Mouse (Mus musculus) ES-E14 (cell line): ENCODE measurements around the gene Gm11639. TPM values are rescaled to one million over a fixed set of nuclear protein-coding genes. Genes with fewer than 3 reads are reported as not detected.

ENCODE experiments used
- DNase-seq: peaks from one replicate; pipeline ENCODE4 v3.0.0-alpha.2; 2013; ENCODE audit warnings: low read depth, low spot score
- H3K27ac ChIP-seq: 2 replicates; pipeline ENCODE4 v1.5.1; 2012; ENCODE audit warnings: low read depth, mild to moderate bottlenecking, low read length, moderate library complexity, mixed read lengths; ENCODE audit not compliant: poor library complexity, insufficient read depth, severe bottlenecking
- H3K36me3 ChIP-seq: 2 replicates; pipeline ENCODE4 v1.6.1; 2012; ENCODE audit warnings: mild to moderate bottlenecking, low read length, moderate library complexity, mixed read lengths; ENCODE audit not compliant: control insufficient read depth, poor library complexity, insufficient read depth, severe bottlenecking
- H3K4me1 ChIP-seq, 2 experiments: fragments of 150-350 bp in 1 of 2; sonication (generic) in 1 of 2; 2 replicates each; pipeline ENCODE4 v1.6.1; 2012; ENCODE audit warnings: low read length in 2 of 2, mild to moderate bottlenecking in 1 of 2, mixed read lengths in 1 of 2; ENCODE audit not compliant: control insufficient read depth in 2 of 2, insufficient read depth in 2 of 2, poor library complexity in 1 of 2
- H3K4me3 ChIP-seq, 2 experiments: fragments of 150-350 bp in 1 of 2; sonication (generic) in 1 of 2; 2 replicates each; pipeline ENCODE4 v1.5.1; 2012; ENCODE audit warnings: low read length in 2 of 2, low read depth in 1 of 2, mild to moderate bottlenecking in 1 of 2, mixed read lengths in 1 of 2; ENCODE audit not compliant: insufficient read depth in 1 of 2, poor library complexity in 1 of 2, severe bottlenecking in 1 of 2
- H3K9ac ChIP-seq: 2 replicates; pipeline ENCODE4 v1.6.1; 2012; ENCODE audit warnings: low read depth, mild to moderate bottlenecking, low read length, mixed read lengths; ENCODE audit not compliant: poor library complexity, insufficient read depth, severe bottlenecking
- H3K9me3 ChIP-seq: fragments of 150-350 bp; sonication (generic); 2 replicates; pipeline ENCODE4 v1.6.1; 2012; ENCODE audit warnings: low read depth, mild to moderate bottlenecking, low read length; ENCODE audit not compliant: control insufficient read depth, insufficient read depth
- CHD2 ChIP-seq: IDR thresholded peaks from 2 replicates; pipeline ENCODE4 v1.6.1; 2014; ENCODE audit warnings: mild to moderate bottlenecking, low read depth, low read length, inconsistent platforms
- HCFC1 ChIP-seq: IDR thresholded peaks from 2 replicates; pipeline ENCODE4 v1.6.1; 2012; ENCODE audit warnings: low read length, inconsistent platforms, borderline replicate concordance; ENCODE audit not compliant: insufficient read depth
- MAFK ChIP-seq: IDR thresholded peaks from 2 replicates; pipeline ENCODE4 v1.6.1; 2014; ENCODE audit warnings: mild to moderate bottlenecking, low read depth, low read length, inconsistent platforms; ENCODE audit not compliant: insufficient read depth
- ZC3H11A ChIP-seq: IDR thresholded peaks from 2 replicates; pipeline ENCODE4 v1.6.1; 2012; ENCODE audit warnings: low read depth, mild to moderate bottlenecking, inconsistent platforms, low read length, borderline replicate concordance
- ZNF384 ChIP-seq: IDR thresholded peaks from 2 replicates; pipeline ENCODE4 v1.6.1; 2012; ENCODE audit warnings: low read depth, low read length, inconsistent platforms
- in situ Hi-C, 2 experiments: fragments of 600-800 bp; cut with MboI; formaldehyde crosslinking; loops; one replicate each; pipeline ENCODE4 v1.15.1; 2025; ENCODE audit warnings: low sequenced_read_pairs in 2 of 2, inconsistent platforms in 1 of 2; ENCODE audit not compliant: unreplicated experiment in 2 of 2
- total RNA-seq: library from RNA; depleted of rRNA; stranded (reverse); fragments of 300-350 nt; gene quantifications from 2 replicates; pipeline ENCODE4 v1.2.3, GENCODE M21; 2012

Gm11639 gene
- total RNA-seq, 1 experiment: 0.36 TPM

DNA sequence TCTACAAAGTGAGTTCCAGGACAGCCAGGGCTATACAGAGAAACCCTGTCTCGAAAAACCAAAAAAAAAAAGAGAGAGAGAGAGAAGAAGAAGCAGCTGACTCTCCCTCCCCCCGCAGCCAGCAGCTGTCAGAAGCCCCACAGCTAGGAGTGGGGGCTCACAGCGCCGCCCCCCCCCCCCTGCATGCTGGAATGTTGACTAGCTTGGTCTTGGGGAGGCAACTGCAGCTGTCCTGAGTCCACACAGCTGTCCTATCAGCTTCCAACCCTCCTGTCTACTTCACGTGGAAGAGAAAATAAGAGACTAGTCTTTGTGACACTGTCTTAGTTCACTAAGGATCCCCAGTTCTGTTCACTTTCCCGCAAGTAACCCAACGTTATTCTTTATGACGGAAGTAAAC lies 287.0 kb downstream of the Gm11639 start:
- Histone ChIP-seq H3K4me3 (no peak overlapping the region), H3K27ac (no peak overlapping the region), H3K9ac (no peak overlapping the region), H3K36me3 (no peaks in the 10 kb centered on the region), H3K4me1 (peaks cover 0 to 12% of the 10 kb centered on the region in 2 experiments; a peak in 1 of 4 replicates), H3K9me3 (no peaks in the 10 kb centered on the region)
- TF ChIP-seq ZC3H11A (no peak), CHD2 (no peak), MAFK (no peak), HCFC1 (no peak), ZNF384 (no peak)
- DNase-seq: no peak
- in situ Hi-C loops: no loop called here

DNA sequence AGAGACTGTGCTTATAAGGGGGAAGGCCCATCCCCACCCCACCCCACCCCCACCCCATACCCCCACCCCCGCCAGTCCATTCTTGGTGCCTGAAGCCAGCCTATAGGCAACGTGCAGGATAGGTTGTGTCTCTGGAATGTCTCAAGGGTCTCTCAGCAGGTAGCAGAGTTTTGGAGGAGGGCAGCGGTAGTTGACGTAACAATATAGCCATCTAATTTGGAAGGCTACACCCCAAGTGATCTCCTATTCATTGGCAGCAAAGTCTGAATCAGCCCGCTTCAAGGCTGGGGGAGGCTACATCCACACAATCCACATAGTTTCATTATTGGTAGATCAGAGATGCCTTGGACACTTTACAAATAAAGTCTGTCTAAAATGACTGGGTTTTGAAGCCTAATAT lies 292.5 kb downstream of the Gm11639 start:
- 0 out of 2 replicates have a peak, but pooled peaks have one; percentile 22 for TF ChIP-seq CHD2
- TF ChIP-seq ZC3H11A: no peak
- in situ Hi-C loops: no loop called here
- peaks cover 6% of the 10 kb centered on the region in 2 experiments; a peak in 2 of 4 replicates for H3K4me1 ChIP-seq
- no peak overlapping the region for H3K9ac ChIP-seq
- DNase-seq: peak; percentile 59
- peak overlapping the region; percentile 37 to 46; a peak in 2 of 4 replicates for H3K4me3 ChIP-seq
- no peaks in the 10 kb centered on the region for H3K9me3 ChIP-seq
- no peaks in the 10 kb centered on the region for H3K36me3 ChIP-seq
- peak overlapping the region; percentile 84; the same call in 1 of the 2 replicates for H3K27ac ChIP-seq

GRCm38 (mm10) chr11:104981342-104982055 lies 296.0 kb downstream of the Gm11639 start:
- H3K9me3 ChIP-seq: no peaks in the 10 kb centered on the region
- peaks cover 6% of the 10 kb centered on the region in 2 experiments; a peak in 2 of 4 replicates for H3K4me1 ChIP-seq
- H3K36me3 ChIP-seq: no peaks in the 10 kb centered on the region
- in situ Hi-C loops: no loop called here
- no peak for DNase-seq
- TF ChIP-seq HCFC1: no peak
- TF ChIP-seq ZNF384: no peak
- no peak for TF ChIP-seq MAFK
- TF ChIP-seq CHD2: no peak
- TF ChIP-seq ZC3H11A: no peak
- H3K27ac ChIP-seq: no peak overlapping the region
- H3K9ac ChIP-seq: no peak overlapping the region
- no peak overlapping the region for H3K4me3 ChIP-seq

GRCm38 (mm10) chr11:105009232-105009631 lies 323.7 kb downstream of the Gm11639 start:
- no peaks in the 10 kb centered on the region for H3K4me1 ChIP-seq
- no peak overlapping the region for H3K9ac ChIP-seq
- TF ChIP-seq ZC3H11A: no peak
- TF ChIP-seq HCFC1: no peak
- no peak for TF ChIP-seq ZNF384
- no peak for TF ChIP-seq MAFK
- no peak for TF ChIP-seq CHD2
- in situ Hi-C loops: no loop called here
- H3K27ac ChIP-seq: no peak overlapping the region
- no peak for DNase-seq
- no peak overlapping the region for H3K4me3 ChIP-seq
- H3K9me3 ChIP-seq: no peaks in the 10 kb centered on the region
- no peaks in the 10 kb centered on the region for H3K36me3 ChIP-seq

DNA sequence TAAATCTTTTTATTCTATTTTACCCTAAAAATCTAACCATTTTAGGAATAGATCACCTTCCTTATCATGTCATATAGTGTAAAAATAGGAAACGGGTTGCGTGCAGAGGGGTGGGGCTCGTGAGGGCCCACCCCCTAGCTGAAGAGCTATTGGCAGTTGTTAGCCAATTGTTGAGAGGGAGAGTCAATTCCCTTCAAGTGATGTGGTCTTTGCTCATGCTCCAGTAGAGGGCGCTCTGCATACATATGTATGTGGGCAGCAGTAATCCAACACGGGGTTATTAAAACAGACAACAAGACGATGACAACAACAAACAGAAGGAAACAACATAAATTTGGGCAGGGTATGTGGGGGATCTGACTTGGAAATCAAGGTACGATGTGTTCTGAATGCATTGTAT lies 335.6 kb downstream of the Gm11639 start:
- H3K36me3 ChIP-seq: no peaks in the 10 kb centered on the region
- in situ Hi-C loops: no loop called here
- H3K27ac ChIP-seq: no peak overlapping the region
- TF ChIP-seq ZNF384 (no peak), MAFK (no peak), CHD2 (no peak), ZC3H11A (no peak), HCFC1 (no peak)
- no peaks in the 10 kb centered on the region for H3K4me1 ChIP-seq
- H3K9me3 ChIP-seq: no peaks in the 10 kb centered on the region
- DNase-seq: peak; percentile 48
- no peak overlapping the region for H3K4me3 ChIP-seq
- no peak overlapping the region for H3K9ac ChIP-seq
